8 mouse cellular contexts compared by ENCODE assay signal in the genomic region with DNA sequence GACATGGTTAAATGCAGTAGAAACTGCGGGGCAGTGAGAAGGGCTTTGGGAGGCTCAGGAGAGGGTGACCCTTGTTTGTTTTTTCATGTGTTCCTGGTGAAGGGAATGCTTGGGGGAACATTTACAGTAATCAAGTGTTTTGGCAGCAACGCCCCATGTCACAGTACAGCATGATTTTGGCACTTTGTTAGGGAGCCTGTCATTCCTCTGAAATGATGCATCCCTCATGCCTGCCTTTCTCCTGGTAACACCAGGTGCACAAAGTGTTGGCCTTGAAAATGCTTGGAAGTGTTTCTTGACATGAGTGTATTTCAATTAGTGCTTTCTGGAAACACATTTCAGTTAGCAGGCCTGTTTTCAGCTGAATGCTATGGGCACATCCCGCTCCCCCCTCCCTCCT. TPM values are rescaled to one million over a fixed set of nuclear protein-coding genes. Genes with fewer than 3 reads are reported as not detected.
A peak's percentile ranks its signal among the peaks of the same experiment; 100 is the strongest.
DNase-seq lines count a peak whose midpoint lies in the region; ATAC-seq and TF ChIP-seq lines count a peak whose summit lies in the region.

No protein-coding gene starts in this region.

- H3K27ac ChIP-seq in heart, embryonic 14.5 days (replicated peaks in 1 of 2; ENCODE audit: control insufficient read depth in 1 of 2, insufficient read depth in 1 of 2, low read depth in 2 of 2, low read length in 2 of 2) = no peak overlapping the region
- H3K27ac ChIP-seq in heart, embryonic 15.5 days = no peak overlapping the region
- H3K27ac ChIP-seq in liver, postnatal 0 days (ENCODE audit: low read depth) = no peak overlapping the region

- intact Hi-C loops in heart, postnatal 14 days (cut with DNase I) = no loop called here

- H3K36me3 ChIP-seq in heart, embryonic 14.5 days (ENCODE audit: control insufficient read depth, insufficient read depth, low read length) = no peaks in the 10 kb centered on the region
- H3K36me3 ChIP-seq in heart, embryonic 15.5 days = no peaks in the 10 kb centered on the region
- no peaks in the 10 kb centered on the region for H3K36me3 ChIP-seq in liver, postnatal 0 days (replicated peaks; ENCODE audit: insufficient read depth, low read length)

- WGBS in heart, embryonic 14.5 days = 52% methylated on average over 3 of the region's 3 CpGs
- 48% methylated on average over 3 of the region's 3 CpGs for WGBS in heart, embryonic 15.5 days
- WGBS in liver, postnatal 0 days (ENCODE audit: insufficient replicate concordance) = 72% methylated on average over 3 of the region's 3 CpGs

- peak overlapping the region in 1 of 2 experiments; percentile 67; a peak in 1 of 4 replicates for H3K4me3 ChIP-seq in heart, embryonic 14.5 days (ENCODE audit: control insufficient read depth in 1 of 2, insufficient read depth in 1 of 2, low read depth in 1 of 2, low read length in 2 of 2)
- H3K4me3 ChIP-seq in heart, embryonic 15.5 days = peak overlapping the region; percentile 87
- H3K4me3 ChIP-seq in liver, postnatal 0 days (ENCODE audit: low read depth, low read length) = no peak overlapping the region

- DNase-seq in heart, postnatal 14 days = no peak
- peak; percentile 29 for DNase-seq in brain, adult 2 months (ENCODE audit: low read depth, low spot score)
- DNase-seq in liver, postnatal 0 days = no peak
- no peak for DNase-seq in c-Kit-positive CD71-positive TER-119-positive erythroid progenitor cells, embryonic 14.5 days (ENCODE audit: low spot score)
- no peak for DNase-seq in adrenal gland, postnatal 10 days

- no peaks in the 10 kb centered on the region for H3K9me3 ChIP-seq in heart, embryonic 14.5 days (ENCODE audit: control insufficient read depth, low read length)
- no peaks in the 10 kb centered on the region for H3K9me3 ChIP-seq in heart, embryonic 15.5 days (replicated peaks)
- H3K9me3 ChIP-seq in liver, postnatal 0 days (ENCODE audit: low read length) = no peaks in the 10 kb centered on the region

- ATAC-seq in heart, embryonic 14.5 days (ENCODE audit: insufficient number of reproducible peaks, insufficient read depth, low FRiP score, low read depth) = no peak
- no peak for ATAC-seq in heart, embryonic 15.5 days (replicated peaks; ENCODE audit: insufficient number of reproducible peaks, insufficient read depth, low FRiP score, low read depth)
- no peak for ATAC-seq in liver, postnatal 0 days
- ATAC-seq in megakaryocyte, adult 5-6 weeks (ENCODE audit: poor library complexity, severe bottlenecking) = no peak

- peaks cover 5% of the 10 kb centered on the region; the same call in 1 of the 2 replicates for H3K27me3 ChIP-seq in heart, embryonic 14.5 days (ENCODE audit: control insufficient read depth, insufficient read depth, low read length)
- peaks cover 7% of the 10 kb centered on the region; the same call in 1 of the 2 replicates for H3K27me3 ChIP-seq in heart, embryonic 15.5 days
- H3K27me3 ChIP-seq in liver, postnatal 0 days (ENCODE audit: insufficient read depth, low read length) = peaks cover 37% of the 10 kb centered on the region

- no peak for TF ChIP-seq CTCF in liver, postnatal 0 days (IDR thresholded peaks at IDR 0.05; ENCODE audit: low read depth)

- H3K4me2 ChIP-seq in heart, embryonic 14.5 days (ENCODE audit: low read length) = peak overlapping the region; percentile 100
- H3K4me2 ChIP-seq in heart, embryonic 15.5 days = peak overlapping the region; percentile 99
- peak overlapping the region; percentile 13; the same call in 1 of the 2 replicates for H3K4me2 ChIP-seq in liver, postnatal 0 days (ENCODE audit: low read depth, low read length)

- no peak for TF ChIP-seq EP300 in liver, postnatal 0 days (IDR thresholded peaks at IDR 0.05; ENCODE audit: low read depth)

- no peak overlapping the region for H3K9ac ChIP-seq in heart, embryonic 14.5 days (ENCODE audit: low read length)
- peak overlapping the region; percentile 16; the same call in 1 of the 2 replicates for H3K9ac ChIP-seq in heart, embryonic 15.5 days
- H3K9ac ChIP-seq in liver, postnatal 0 days (replicated peaks) = no peak overlapping the region

- peaks cover 8 to 34% of the 10 kb centered on the region in 2 experiments; a peak in 3 of 4 replicates for H3K4me1 ChIP-seq in heart, embryonic 14.5 days (ENCODE audit: control insufficient read depth in 2 of 2, insufficient read depth in 2 of 2, low read length in 2 of 2)
- H3K4me1 ChIP-seq in heart, embryonic 15.5 days (replicated peaks) = peaks cover 49% of the 10 kb centered on the region
- H3K4me1 ChIP-seq in liver, postnatal 0 days (ENCODE audit: insufficient read depth) = peaks cover 20% of the 10 kb centered on the region

RNA-seq across cellular contexts. Expression of gene Crim1, which starts 2.7 kb away (rescaled TPM):
- polyA plus RNA-seq in heart, embryonic 14.5 days (2014; fragmentation: Nextera tagmentation; extraction: Ambion mirVana) = 2.0 and 2.6 TPM in 2 replicates
- total RNA-seq in heart, postnatal 14 days (2021) = 10 to 100 TPM; 44.9 to 45.3 TPM
- polyA plus RNA-seq in heart, embryonic 15.5 days (2015; fragmentation: Nextera tagmentation; extraction: Ambion mirVana) = 2.5 and 3.2 TPM in 2 replicates
- 0.86 and 0.92 TPM in 2 replicates for polyA plus RNA-seq in liver, postnatal 0 days (2015; fragmentation: Nextera tagmentation; extraction: Ambion mirVana)
- 0.27 and 1.2 TPM in 2 replicates for total RNA-seq in megakaryocyte, adult 5-6 weeks (2015)
- 0.73 and 2.0 TPM in 2 replicates for total RNA-seq in megakaryocyte, adult 5-6 weeks (2017)
- 10 to 100 TPM; 28.1 to 31.4 TPM for total RNA-seq in adrenal gland, postnatal 10 days (2021)

Comparison
In these comparisons a context has a peak if more than half of its experiments do, and no peak if none do; other contexts are left out.
1. H3K4me2 ChIP-seq: peak in every context shown above with its lines; median percentile 100 in heart, embryonic 14.5 days; 99 in heart, embryonic 15.5 days; 13 in liver, postnatal 0 days.
2. RNA of gene Crim1, which starts 2.7 kb away (total RNA-seq): 44.9 to 45.3 TPM in heart, postnatal 14 days and 28.1 to 31.4 TPM in adrenal gland, postnatal 10 days; 0.27 to 2.0 TPM in megakaryocyte, adult 5-6 weeks; every median in the first group is over 4 times any median in the second.